Mouse (Mus musculus) midbrain, postnatal 0 days (tissue): Measurements from ENCODE around the gene Cuta. TPM values are rescaled to one million over a fixed set of nuclear protein-coding genes. Genes with fewer than 3 reads are reported as not detected.
A peak's percentile ranks its signal among the peaks of the same experiment; 100 is the strongest.

ENCODE experiments used
- ATAC-seq: fragments of 200-750 bp; cut with Nextera tagmentation; 2 replicates; pipeline ENCODE4 v1.8.0; 2017; ENCODE audit warnings: moderate number of reproducible peaks, mild to moderate bottlenecking, moderate TSS enrichment, moderate library complexity; ENCODE audit not compliant: low FRiP score
- DNase-seq: peaks from one replicate; pipeline ENCODE4 v3.0.0-alpha.2; 2015; ENCODE audit warnings: low spot score
- H3K27ac ChIP-seq: fragments of 300-500 bp; sonication (generic); 2 replicates; pipeline ENCODE4 v1.5.1; 2014; ENCODE audit warnings: low read depth, mild to moderate bottlenecking, low read length, mixed read lengths
- H3K27me3 ChIP-seq: fragments of 300-500 bp; sonication (generic); 2 replicates; pipeline ENCODE4 v1.6.1; 2014; ENCODE audit warnings: low read length, control low read depth, mixed read lengths; ENCODE audit not compliant: insufficient read depth
- H3K36me3 ChIP-seq: fragments of 300-500 bp; sonication (generic); 2 replicates; pipeline ENCODE4 v1.6.1; 2014; ENCODE audit warnings: low read length, control low read depth, mixed read lengths; ENCODE audit not compliant: insufficient read depth
- H3K4me1 ChIP-seq: fragments of 300-500 bp; sonication (generic); 2 replicates; pipeline ENCODE4 v1.6.1; 2014; ENCODE audit warnings: mild to moderate bottlenecking, control low read depth, antibody characterized with exemption, low read length, mixed read lengths; ENCODE audit not compliant: insufficient read depth
- H3K4me2 ChIP-seq: fragments of 300-500 bp; sonication (generic); 2 replicates; pipeline ENCODE4 v1.6.1; 2014; ENCODE audit warnings: low read depth, mild to moderate bottlenecking, low read length, mixed read lengths; ENCODE audit not compliant: poor library complexity, severe bottlenecking
- H3K4me3 ChIP-seq: fragments of 300-500 bp; sonication (generic); 2 replicates; pipeline ENCODE4 v1.5.1; 2014; ENCODE audit warnings: low read depth, mild to moderate bottlenecking, low read length, moderate library complexity
- H3K9ac ChIP-seq: fragments of 300-500 bp; sonication (generic); replicated peaks from 2 replicates; pipeline ENCODE4 v1.6.1; 2014; ENCODE audit warnings: mild to moderate bottlenecking, low read length, moderate library complexity, mixed read lengths; ENCODE audit not compliant: poor library complexity, severe bottlenecking
- H3K9me3 ChIP-seq: fragments of 300-500 bp; sonication (generic); 2 replicates; pipeline ENCODE4 v1.6.1; 2016; ENCODE audit warnings: low read length, control low read depth
- CTCF ChIP-seq: IDR thresholded peaks from 2 replicates; pipeline ENCODE4 v1.5.1; 2016; ENCODE audit warnings: antibody characterized with exemption, mild to moderate bottlenecking
- WGBS: fragments of 180-500 bp; shearing (Covaris S2); extraction: QIAGEN DNeasy Blood & Tissue Kit; methylation state at CpG from one replicate; pipeline ENCODE4 v1.1.7; 2014; 5-methylcytosine and 5-hydroxymethylcytosine counted together
- polyA plus RNA-seq: library from polyadenylated mRNA; unstranded; fragments of >200 nt; fragmentation: Nextera tagmentation; extraction: Ambion mirVana; gene quantifications from 2 replicates; pipeline ENCODE4 v1.2.1, GENCODE M21; 2015
- total RNA-seq: library from RNA; depleted of rRNA; stranded (reverse); fragments of >200 nt; gene quantifications from 2 replicates; pipeline ENCODE4 v1.2.3, GENCODE M21; 2014

Cuta gene
- total and polyA plus RNA-seq, 2 experiments from 2014 or later: 55.6 to 143 TPM

DNA sequence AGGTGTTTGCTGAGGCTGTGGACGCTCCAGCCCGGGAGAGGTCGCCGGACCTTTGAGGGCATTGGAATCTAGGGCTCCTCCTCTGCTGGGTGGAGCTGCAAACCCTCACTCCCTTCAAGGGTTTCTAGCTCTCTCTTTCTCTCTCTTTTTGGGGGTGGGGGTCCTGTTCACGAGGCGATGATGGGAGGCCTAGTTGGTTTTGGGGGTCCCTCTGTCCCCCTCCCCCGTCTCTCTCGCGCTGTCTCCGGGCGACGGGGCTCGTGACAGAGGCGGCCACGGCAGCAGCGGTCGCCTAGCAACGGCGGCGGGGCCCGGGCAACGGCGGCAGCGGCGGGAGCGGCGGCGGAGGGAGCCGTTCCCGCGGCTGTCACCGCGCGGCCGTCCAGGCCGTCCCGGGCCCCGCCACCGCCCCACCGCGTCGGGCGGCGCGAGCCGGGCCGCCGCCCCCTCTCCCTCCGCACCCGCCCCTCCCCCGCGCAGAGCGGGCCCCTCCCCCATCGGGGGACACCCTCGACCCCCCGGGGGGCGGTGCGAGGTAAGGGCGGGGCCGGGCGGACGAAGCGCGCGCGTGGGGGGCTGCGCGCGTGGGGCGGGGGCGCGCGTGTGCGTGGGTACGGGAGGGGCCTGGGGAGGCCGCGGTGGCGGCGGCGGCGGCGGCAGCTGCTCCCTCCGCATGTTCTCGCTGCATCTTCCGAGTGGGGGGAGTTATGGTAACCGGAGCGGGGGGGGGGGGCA, 9.1 kb upstream of the Cuta start:
- DNase-seq: peak; percentile 64
- Histone ChIP-seq H3K27ac (peak overlapping the region; percentile 93), H3K4me2 (peak overlapping the region; percentile 86), H3K9ac (peak overlapping the region; percentile 89), H3K36me3 (0 out of 2 replicates have a peak, but pooled peaks cover 7% of the 10 kb centered on the region), H3K9me3 (no peaks in the 10 kb centered on the region), H3K4me3 (peak overlapping the region; percentile 70), H3K27me3 (no peaks in the 10 kb centered on the region), H3K4me1 (peaks cover 60% of the 10 kb centered on the region)
- WGBS: 0% methylated on average over 9 of the region's 87 CpGs
- ATAC-seq: peak; percentile 0; the same call in 1 of the 2 replicates
- TF ChIP-seq CTCF: 0 out of 2 replicates have a peak, but pooled peaks have one; percentile 23

DNA sequence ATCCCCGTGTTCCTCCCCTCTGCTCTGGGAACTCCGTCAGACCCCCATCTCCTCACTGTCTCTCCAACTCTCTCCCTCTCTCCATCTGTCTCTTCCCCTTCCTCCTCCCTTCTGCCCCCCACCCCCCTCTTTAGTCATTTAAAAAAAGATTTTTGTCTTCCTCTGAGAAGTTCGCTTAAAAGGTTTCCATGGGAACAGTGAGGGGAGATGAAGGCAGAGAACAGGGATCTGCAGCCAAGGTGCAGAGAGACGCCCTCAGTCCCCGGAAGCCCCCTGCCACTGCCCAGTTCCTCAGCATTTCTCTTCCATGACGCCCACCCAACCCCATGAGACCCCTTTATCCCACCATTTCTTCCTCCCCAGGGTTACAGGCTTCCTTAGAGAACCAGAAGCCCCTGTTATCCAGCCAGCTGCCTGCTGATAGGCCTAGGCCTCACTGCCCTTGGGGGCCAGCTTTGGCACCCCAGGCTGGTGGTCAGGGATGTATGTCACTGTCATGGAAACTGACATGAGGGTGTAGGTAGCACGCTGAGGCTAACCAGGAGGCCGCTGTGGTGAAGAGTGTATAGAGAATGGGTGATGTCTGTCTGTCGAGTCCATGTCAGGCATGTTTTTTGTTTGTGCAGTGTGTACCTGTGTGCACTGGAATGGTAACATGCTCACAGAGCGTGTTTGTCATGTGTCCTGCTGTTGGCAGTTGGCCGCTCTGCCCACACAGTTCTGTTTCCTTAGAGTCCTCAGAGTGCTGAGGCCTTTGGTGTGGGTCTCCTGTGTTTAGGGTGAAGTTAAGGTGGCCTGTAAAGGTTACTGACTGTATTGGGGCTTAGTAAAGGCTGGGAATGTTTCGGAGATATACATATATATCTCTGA, 8.1 kb upstream of the Cuta start:
- H3K9ac ChIP-seq: peak overlapping the region; percentile 57

DNA sequence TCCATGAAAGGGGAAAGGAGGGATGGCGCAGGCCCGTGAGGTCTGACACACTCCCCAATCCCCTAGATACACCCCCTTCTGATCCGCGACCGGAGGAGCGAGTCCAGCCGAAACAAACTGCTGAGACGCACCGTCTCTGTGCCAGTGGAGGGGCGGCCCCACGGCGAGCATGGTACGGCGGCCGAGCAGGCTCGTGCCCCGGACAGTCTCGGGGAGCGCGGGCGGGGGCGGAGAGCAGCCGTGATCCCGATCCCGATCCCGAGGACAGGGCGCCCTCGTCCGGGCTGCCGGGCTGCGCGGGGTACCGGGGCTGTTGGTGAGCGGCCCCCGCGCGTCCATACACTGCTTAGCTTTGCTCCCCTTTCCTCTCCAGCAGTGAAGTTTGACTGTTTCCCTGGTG, 7.2 kb upstream of the Cuta start:
- ATAC-seq (peak; percentile 18; the same call in 1 of the 2 replicates), DNase-seq (peak; percentile 48)
- H3K27me3 ChIP-seq: no peaks in the 10 kb centered on the region
- H3K27ac ChIP-seq: peak overlapping the region; percentile 75
- 3% methylated on average over 29 of the region's 37 CpGs for whole genome bisulfite sequencing
- H3K9ac ChIP-seq: peak overlapping the region; percentile 57
- peak overlapping the region; percentile 69 for H3K4me2 ChIP-seq
- peaks cover 45% of the 10 kb centered on the region for H3K4me1 ChIP-seq
- peak; percentile 31; the same call in 1 of the 2 replicates for TF ChIP-seq CTCF
- H3K9me3 ChIP-seq: no peaks in the 10 kb centered on the region
- no peaks in the 10 kb centered on the region for H3K36me3 ChIP-seq
- H3K4me3 ChIP-seq: peak overlapping the region; percentile 33

More for the DNA sequence above, 8.1 kb upstream of the Cuta start:
- Histone ChIP-seq H3K27ac (peak overlapping the region; percentile 75), H3K4me2 (peak overlapping the region; percentile 69), H3K4me1 (peaks cover 50% of the 10 kb centered on the region), H3K4me3 (peak overlapping the region; percentile 33; the same call in 1 of the 2 replicates), H3K27me3 (no peaks in the 10 kb centered on the region), H3K36me3 (no peaks in the 10 kb centered on the region), H3K9me3 (no peaks in the 10 kb centered on the region)
- TF ChIP-seq CTCF: no peak
- no peak for ATAC-seq
- DNase-seq: no peak
- WGBS: 15% methylated on average over 12 of the region's 12 CpGs

DNA sequence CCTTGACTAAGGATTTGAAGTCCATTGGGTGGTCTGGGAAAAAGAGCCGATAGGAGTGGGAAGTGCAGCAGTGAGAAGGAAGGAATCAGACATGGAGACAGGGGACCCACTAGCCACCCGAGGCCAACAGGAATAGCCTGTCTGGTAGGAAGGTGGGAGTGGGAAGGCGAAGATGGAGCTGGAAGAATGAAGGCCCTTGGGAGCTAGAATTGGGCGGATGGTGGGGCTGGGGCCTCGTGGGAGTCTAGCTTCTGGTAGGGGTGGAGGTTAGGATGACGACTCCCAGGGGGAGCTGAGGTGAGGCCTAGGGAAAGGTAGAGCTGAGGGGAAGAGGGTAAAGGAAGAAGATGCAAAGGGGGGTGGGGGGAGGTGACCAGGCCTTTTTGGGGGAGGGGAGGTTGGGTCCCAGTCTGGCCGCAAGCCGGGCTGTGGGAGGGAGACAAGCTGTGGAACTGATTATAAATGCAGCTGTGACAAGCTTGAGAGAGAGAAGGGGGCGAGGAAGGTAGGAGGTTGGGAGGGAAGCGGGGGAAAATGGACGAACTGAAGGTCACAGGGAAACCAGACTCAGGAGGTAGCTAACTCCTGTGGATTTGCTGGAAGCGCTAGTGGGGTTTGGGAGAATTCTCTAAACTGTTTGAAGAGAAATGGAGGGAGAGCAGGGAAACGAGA, 6.6 kb upstream of the Cuta start:
- H3K4me2 ChIP-seq: peak overlapping the region; percentile 69
- DNase-seq (no peak), ATAC-seq (no peak)
- H3K4me1 ChIP-seq: peaks cover 43% of the 10 kb centered on the region
- 16% methylated on average over 13 of the region's 13 CpGs for WGBS
- H3K27me3 ChIP-seq: no peaks in the 10 kb centered on the region
- H3K9me3 ChIP-seq: no peaks in the 10 kb centered on the region
- no peaks in the 10 kb centered on the region for H3K36me3 ChIP-seq
- H3K4me3 ChIP-seq: peak overlapping the region; percentile 33
- peak overlapping the region; percentile 57 for H3K9ac ChIP-seq
- TF ChIP-seq CTCF: no peak
- H3K27ac ChIP-seq: peak overlapping the region; percentile 75

DNA sequence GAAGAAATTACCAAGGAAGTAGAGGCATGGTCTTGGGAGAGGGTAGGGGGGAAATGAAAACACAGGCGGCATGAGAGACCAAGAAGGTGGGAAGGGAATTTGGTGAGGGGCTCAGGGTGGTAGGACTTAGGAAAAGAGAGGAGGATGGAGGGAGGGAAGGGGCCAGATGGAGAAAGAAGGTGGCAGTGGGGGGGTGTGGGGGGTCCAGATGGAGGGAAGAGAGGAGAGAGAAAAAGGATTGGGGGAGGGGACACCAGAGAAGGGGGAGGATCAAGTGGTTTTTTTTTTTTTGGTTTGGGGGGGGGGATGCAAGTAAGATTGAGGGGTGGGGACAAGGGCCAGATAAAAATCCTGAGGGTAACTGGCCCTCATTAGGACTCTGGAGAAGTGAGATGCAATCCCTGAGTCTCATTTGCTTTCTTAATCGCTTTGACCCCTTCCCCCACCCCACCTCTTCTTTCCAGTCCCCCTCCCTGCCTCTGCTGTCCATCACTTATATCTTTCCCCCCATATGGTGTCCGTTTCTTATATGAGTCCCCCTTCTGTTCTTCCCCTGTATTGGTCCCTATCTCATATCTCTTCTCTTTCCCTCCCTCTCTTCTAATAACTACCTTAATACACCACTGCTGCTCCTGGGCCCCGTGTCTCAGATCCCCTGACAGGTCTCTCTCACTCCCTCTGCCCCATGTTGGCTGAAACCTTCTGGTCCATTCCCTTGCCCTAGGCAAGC, 2.6 kb upstream of the Cuta start:
- Histone ChIP-seq H3K4me3 (peak overlapping the region; percentile 54), H3K27me3 (no peaks in the 10 kb centered on the region), H3K9ac (peak overlapping the region; percentile 80), H3K27ac (peak overlapping the region; percentile 91), H3K36me3 (peaks cover under 1% of the 10 kb centered on the region; the same call in 1 of the 2 replicates), H3K4me1 (peaks cover 37% of the 10 kb centered on the region), H3K9me3 (no peaks in the 10 kb centered on the region), H3K4me2 (peak overlapping the region; percentile 63)
- TF ChIP-seq CTCF: no peak
- 4% methylated on average over 4 of the region's 4 CpGs for WGBS
- no peak for ATAC-seq
- peak; percentile 54 for DNase-seq
